30 mouse cellular contexts compared by ENCODE assay signal in the genomic region with DNA sequence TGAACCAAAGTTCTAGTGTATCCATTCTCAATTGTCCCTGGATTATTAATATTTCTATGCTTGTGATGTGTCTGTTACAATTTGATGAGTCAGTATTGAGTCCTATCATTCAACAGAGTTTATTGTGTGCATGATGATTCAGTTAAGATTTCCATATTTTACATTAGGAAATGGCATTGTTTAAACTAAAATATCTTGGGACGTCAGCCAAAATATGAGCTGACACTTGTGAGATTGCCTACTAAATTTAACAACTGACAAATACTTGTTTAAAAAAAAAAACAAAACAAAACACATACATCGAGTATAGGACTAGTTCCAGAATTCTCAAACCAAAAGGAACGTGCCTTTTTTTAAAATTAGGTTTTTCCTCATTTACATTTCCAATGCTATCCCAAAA.
"Had no signal": no experiment of that assay in that cellular context is flagged by ENCODE, and none has a peak within 500 bp of the region (broad histone marks: within the 10 kb centered on the region; RNA-seq: fewer than 3 reads in every experiment).

No protein-coding gene starts in this region.

- H3K36me3 ChIP-seq: limb, embryonic 10.5 days; limb, embryonic 12.5 days; limb, embryonic 13.5 days; limb, embryonic 15.5 days; liver, embryonic 12.5 days; liver, embryonic 13.5 days; liver, embryonic 15.5 days; lung, embryonic 15.5 days; midbrain, embryonic 10.5 days; midbrain, embryonic 12.5 days; midbrain, embryonic 13.5 days; midbrain, embryonic 15.5 days had no signal

- H3K4me2 ChIP-seq: limb, embryonic 12.5 days; limb, embryonic 13.5 days; limb, embryonic 15.5 days; liver, embryonic 11.5 days; liver, embryonic 12.5 days; liver, embryonic 13.5 days; liver, embryonic 15.5 days; lung, embryonic 15.5 days; midbrain, embryonic 11.5 days; midbrain, embryonic 12.5 days; midbrain, embryonic 13.5 days; midbrain, embryonic 15.5 days had no signal

- H3K27ac ChIP-seq: left cerebral cortex, adult 2 months; limb, embryonic 10.5 days; limb, embryonic 12.5 days; limb, embryonic 13.5 days; limb, embryonic 15.5 days; liver, embryonic 12.5 days; liver, embryonic 13.5 days; liver, embryonic 14.5 days; liver, embryonic 15.5 days; lung, embryonic 15.5 days; macrophage; midbrain, embryonic 10.5 days; midbrain, embryonic 12.5 days; midbrain, embryonic 13.5 days; midbrain, embryonic 15.5 days had no signal

- H3K9me3 ChIP-seq: limb, embryonic 10.5 days; limb, embryonic 13.5 days; limb, embryonic 15.5 days; liver, embryonic 12.5 days; liver, embryonic 13.5 days; liver, embryonic 15.5 days; lung, embryonic 15.5 days; megakaryocyte, embryonic 14.5 days; midbrain, embryonic 10.5 days; midbrain, embryonic 12.5 days; midbrain, embryonic 15.5 days had no signal

- DNase-seq: left cerebral cortex, postnatal 4 days; liver; liver, embryonic 13.5 days; liver, postnatal 0 days; lung, adult 18-20 months; lung, adult 2 months; lung, postnatal 10 days; lung, postnatal 14 days; lung, postnatal 4 days; midbrain, embryonic 14.5 days had no signal

- H3K4me1 ChIP-seq: limb, embryonic 10.5 days; limb, embryonic 12.5 days; limb, embryonic 13.5 days; limb, embryonic 15.5 days; liver, embryonic 12.5 days; liver, embryonic 13.5 days; liver, embryonic 15.5 days; lung, embryonic 15.5 days; megakaryocyte, embryonic 14.5 days; midbrain, embryonic 10.5 days; midbrain, embryonic 12.5 days; midbrain, embryonic 13.5 days; midbrain, embryonic 15.5 days had no signal

- ATAC-seq: liver, embryonic 12.5 days; liver, postnatal 0 days; lung, postnatal 0 days; midbrain, embryonic 13.5 days; midbrain, embryonic 15.5 days; midbrain, embryonic 16.5 days had no signal

- H3K9ac ChIP-seq: limb, embryonic 12.5 days; limb, embryonic 13.5 days; limb, embryonic 15.5 days; liver, embryonic 12.5 days; liver, embryonic 13.5 days; liver, embryonic 14.5 days; liver, embryonic 15.5 days; liver, postnatal 0 days; lung, embryonic 15.5 days; midbrain, embryonic 12.5 days; midbrain, embryonic 13.5 days; midbrain, embryonic 15.5 days had no signal

- H3K27me3 ChIP-seq: limb, embryonic 12.5 days; limb, embryonic 13.5 days; limb, embryonic 15.5 days; liver, embryonic 12.5 days; liver, embryonic 13.5 days; liver, embryonic 15.5 days; lung, embryonic 15.5 days; megakaryocyte, embryonic 14.5 days; midbrain, embryonic 12.5 days; midbrain, embryonic 13.5 days; midbrain, embryonic 15.5 days had no signal

- H3K4me3 ChIP-seq: left cerebral cortex, adult 2 months; limb, embryonic 10.5 days; limb, embryonic 12.5 days; limb, embryonic 13.5 days; limb, embryonic 15.5 days; liver, embryonic 12.5 days; liver, embryonic 13.5 days; liver, embryonic 15.5 days; lung, embryonic 15.5 days; megakaryocyte, embryonic 14.5 days; midbrain, embryonic 10.5 days; midbrain, embryonic 12.5 days; midbrain, embryonic 13.5 days; midbrain, embryonic 15.5 days; myocyte had no signal
